Mouse (Mus musculus) ES-E14 (cell line): ENCODE measurements at regions not wholly inside any gene's neighbourhood (a gene's known extent, or its start where the extent isn't known, plus 50 kb on each side); places are given as distances from the start of the nearest gene placed in this dataset.

Experiments used
- CHD2 ChIP-seq: IDR thresholded peaks from 2 replicates; pipeline ENCODE4 v1.6.1; 2014; ENCODE audit warnings: mild to moderate bottlenecking, low read depth, low read length, inconsistent platforms
- MAFK ChIP-seq: IDR thresholded peaks from 2 replicates; pipeline ENCODE4 v1.6.1; 2014; ENCODE audit warnings: mild to moderate bottlenecking, low read depth, low read length, inconsistent platforms; ENCODE audit not compliant: insufficient read depth
- ZC3H11A ChIP-seq: IDR thresholded peaks from 2 replicates; pipeline ENCODE4 v1.6.1; 2012; ENCODE audit warnings: low read depth, mild to moderate bottlenecking, inconsistent platforms, low read length, borderline replicate concordance

DNA sequence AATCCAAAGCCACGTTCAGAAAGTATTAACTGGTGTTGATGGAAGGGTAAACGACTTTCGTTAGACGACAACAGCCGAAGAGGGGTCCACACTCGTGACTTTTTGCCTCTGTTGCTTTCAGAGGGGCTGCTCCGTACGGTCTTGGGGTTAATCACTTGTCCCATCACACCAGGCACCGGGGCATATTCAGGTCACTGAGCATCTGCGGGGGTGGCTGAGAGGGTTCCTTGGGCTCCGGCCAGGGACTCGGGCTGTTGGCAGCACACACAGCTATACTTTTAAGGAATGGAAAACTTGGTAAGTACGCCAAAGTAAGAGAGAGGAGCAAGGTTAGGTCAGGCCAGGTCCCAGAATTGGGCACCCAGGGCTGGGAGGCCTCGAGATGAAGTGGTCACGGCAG lies 50.7 kb upstream of the Cdkn2aip start:
- TF ChIP-seq MAFK = no peak
- TF ChIP-seq CHD2 = no peak
- TF ChIP-seq ZC3H11A = no peak
